Mouse (Mus musculus): ENCODE data around the gene Inka1. TPM values are rescaled to one million over a fixed set of nuclear protein-coding genes. Genes with fewer than 3 reads are reported as not detected.

Inka1 gene
- 36.0 and 45.0 TPM in 2 replicates for polyA plus RNA-seq (2015; fragmentation: Nextera tagmentation; extraction: Ambion mirVana)

DNA sequence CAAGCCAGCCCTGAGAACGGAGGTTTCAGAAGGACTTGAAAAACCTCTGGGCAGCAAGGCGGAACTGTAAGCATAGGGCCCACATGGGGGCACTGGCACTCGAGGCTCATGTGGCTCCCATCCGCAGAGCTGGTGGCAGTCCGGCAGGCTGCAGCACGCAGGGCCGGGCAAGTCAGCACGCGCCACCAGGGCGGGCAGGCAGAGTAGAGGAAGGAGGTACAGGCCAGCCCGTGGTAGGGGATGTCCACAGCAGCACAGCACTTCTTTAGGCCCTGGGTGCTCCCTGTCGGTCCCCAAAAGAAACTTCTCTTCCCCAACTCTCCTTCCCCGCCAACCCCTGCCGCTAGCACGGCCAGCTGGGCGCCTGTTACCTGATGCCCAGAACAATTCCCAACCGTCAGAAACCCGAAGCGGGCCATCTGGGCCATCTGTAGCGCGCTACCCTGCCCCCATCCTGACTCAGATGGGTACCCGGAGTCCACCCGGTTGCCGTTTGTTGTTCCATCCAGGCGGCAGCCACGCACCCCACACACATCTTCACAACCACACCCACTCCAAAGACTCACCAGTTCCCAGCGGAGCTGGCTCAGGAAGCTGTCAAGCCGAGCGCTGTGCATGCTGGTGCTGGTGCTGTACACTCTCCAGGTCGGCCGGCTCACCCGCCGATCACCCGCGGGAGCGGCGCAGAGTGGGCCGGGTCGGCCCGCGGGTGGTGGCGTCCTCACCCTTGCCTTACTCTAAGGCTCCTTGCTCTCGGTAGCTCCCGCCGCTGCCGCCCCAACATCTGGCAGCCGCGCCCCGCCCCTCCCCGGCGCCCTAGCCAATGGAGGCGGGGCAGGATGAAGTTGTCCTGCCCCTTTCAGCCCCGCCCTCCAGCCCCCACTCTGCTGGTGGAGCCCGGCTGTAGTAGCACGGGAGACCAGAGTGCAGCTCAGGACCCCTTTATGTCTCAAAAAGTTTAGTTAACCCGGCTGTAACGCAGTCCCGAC is at the start of gene Inka1:
Gene Inka1 (minus strand): TSS at position 749 of the 989 bp plus-strand sequence.

DNA sequence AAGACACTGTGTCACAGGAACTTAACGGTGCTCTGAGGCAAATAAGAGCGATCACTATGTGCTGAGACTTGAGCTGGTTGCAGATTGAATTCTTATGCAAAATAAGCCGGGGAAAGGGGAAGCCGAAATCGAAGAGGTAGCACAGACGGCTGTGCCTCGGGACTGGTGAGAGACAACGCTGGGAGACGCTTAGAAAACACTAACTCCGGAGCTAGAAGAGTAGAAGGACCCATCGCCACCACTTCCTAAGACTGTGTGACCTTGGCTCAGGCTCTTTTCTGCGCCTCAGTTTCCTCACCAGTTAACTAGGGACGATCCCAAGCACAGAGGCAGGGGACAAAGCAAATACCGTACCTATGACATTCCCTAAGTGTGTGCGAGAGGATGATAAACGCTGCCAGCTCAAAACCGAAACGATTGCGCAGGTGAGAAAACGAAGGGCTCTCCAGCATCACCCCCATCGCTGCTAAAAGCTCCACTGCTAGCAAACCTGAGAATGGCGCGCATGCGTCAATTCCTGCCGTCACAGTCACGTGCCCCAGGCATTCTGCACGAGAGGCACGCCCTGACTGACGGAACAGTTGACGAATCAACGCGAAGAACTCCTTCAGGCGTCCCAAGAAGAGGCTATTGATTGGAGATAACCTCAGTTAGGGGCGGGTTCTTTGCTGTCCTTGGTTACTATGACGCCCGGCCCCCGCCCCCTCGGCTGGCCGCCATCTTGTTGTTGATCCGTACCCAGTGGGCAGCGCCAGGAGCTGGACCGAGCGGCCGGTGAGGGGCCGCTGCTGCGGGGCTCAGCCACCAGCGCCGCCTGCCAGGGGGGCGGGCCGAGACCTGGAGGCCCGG is 16.5 kb upstream of the Inka1 start, which contains the start of gene Ip6k1:
Gene Ip6k1 (plus strand): TSS at position 580 of the 849 bp plus-strand sequence.

DNA sequence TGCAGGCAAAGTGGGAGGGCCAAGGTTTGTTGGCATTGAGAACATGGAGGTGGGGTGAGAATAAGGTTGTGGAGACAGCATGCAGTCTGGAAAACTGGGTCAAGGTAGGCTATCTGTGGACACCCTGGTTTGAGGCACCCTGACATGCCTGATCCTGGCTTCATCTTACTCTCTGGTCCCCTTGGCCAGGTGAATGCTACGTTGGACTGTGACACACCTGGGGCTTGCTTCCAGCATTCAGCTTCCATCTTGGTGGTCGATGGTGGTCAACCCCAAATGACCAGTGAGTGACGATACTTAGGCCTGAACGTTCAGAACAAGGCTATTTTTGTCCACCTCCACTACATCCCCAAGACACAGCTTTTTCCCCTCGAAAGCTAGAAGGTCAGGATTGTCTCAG is 10.4 kb upstream of the Inka1 start, which contains the start of gene Gm20662:
Gene Gm20662 (plus strand): TSS at position 301 of the 400 bp plus-strand sequence.

DNA sequence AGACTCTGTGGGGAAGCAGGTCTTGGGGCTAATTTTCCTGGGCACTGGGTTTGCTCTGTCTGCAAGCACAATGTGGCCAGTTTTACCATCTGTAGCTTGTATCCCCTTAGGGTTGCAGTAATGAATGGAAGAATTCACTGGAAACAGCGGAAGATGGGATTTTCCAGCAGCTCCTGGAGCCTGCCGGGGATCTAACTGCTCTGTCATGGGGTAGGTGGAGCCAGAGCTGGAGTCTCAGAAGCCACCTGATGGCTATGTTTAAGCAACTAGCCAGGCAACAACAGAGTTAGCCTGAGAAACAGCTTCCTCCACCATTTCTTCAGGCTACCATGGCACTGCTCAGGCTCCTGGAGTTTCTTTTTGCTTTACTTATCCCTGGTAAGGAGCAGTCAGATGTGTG is 6.5 kb upstream of the Inka1 start, which contains the start of gene Cdhr4:
Gene Cdhr4 (plus strand): TSS at position 301 of the 400 bp plus-strand sequence.

DNA sequence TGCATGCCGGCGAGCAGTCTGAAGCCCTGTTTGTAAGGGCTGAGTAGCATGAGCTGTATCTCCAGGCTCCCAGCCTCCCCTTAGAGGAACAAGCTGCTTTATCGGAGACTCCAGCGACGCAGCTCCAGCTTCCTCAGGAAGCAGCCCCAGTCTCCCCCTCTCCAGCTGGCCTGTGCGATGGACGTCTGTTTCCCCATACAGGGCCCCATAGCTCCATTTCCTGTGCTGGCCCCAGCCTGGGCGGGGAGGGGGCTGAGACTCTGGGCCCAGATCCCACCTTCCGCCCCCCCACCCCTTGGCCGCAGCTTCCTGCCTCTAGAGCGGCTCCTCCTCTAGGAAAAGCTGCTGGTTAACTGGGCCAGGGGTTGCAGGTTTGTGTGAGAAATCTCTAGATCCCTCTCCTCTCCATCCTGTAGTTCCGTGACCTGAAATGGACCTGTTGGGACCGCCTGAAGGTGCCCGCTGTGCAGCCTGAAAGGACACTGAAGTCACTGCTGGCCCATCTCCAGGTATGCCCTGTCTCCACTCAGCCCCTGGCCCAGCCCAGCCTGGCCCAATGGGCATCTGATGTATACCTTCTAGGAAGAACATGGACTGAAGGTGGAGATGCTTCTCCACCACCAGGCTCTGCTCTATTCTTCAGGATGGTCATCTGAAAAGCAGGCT is 2.9 kb downstream of the Inka1 start, which contains the start of gene Gm20661:
Gene Gm20661 (plus strand): TSS at position 378 of the 666 bp plus-strand sequence.

DNA sequence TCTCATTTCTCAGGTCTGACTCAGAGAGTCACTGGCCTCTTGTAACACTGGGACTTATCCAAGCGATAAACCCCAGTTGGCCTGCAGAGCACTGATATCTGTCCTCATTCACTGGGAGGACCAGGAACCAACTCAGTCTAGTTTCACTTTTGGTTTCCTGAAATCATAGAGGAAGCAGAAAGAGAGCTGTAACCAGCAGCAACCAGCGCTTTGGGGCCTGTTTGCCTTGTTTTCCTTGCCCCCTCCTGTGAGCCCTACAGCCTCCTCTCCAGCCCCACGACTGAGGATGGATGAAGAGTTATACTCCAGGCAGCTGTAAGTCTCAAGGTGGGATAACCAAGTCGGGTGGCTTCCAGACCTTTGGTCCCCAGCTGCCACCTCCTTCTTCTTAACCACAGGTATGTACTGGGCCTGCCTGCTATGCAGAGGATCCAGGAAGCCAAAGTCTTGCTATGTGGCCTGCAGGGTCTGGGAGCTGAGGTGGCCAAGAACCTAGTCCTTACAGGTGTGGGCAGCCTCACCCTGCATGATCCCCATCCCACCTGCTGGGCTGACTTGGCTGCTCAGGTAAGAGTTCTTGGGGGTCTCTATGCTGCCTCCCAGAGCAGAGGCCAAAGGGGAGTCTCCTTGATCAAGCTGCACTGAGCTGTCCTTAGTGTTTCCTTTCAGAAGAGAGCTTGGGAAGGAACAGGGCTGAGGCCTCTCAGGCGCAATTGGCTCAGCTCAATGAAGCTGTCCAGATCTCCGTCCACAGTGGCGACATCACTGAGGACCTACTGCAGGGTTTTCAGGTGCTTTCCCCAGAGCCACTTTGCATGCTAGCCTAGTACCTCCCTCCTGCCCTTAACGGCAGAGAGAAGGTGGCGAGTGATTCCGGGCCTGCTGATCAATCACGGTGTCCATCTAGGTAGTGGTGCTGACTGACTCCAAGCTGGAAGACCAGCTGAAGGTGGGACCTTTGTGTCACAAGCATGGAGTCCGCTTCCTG is 10.0 kb downstream of the Inka1 start, which contains the start of gene Uba7:
Gene Uba7 (plus strand): TSS at position 107 of the 988 bp plus-strand sequence.

DNA sequence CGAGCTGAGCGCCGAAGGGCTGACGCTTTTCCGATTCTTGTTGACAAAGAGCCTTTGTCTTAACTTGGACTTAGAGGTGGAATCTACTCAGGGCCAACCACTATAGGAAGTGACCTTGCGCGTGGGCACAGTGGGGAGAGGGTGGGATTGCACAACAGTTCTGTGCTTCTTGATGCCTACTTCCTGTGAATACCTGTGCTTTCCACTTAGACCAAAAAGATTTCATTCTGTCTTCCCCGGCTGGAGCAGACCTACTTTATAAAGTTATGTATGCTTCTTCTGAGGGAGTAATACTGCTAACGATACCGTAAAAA is 35.8 kb downstream of the Inka1 start, which contains the start of gene Traip:
Gene Traip (plus strand): TSS at position 215 of the 314 bp plus-strand sequence.

DNA sequence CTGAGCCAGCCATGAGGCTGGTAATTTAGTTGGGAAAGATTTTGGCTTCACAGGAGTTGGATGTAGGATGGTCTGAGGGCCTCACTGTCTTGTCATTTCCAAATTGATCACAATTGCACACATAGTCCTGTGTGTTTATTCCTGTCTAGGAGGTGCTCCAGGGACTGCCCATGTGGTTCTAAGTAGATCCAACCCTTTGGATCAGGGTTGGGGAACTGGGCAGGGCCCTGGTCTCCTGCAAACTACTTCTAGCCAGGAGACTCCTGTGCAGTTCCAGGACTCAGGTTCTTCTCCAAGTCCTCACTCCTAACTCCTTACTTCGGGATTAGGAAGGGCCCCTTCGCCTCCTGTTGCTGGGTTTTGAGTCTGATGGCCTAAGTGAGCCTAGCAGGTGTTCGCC is 50.3 kb downstream of the Inka1 start, which contains the start of gene Camkv:
Gene Camkv (plus strand): TSS at position 301 of the 400 bp plus-strand sequence.

Other genes with a start within 250 kb of the Inka1 start
- 54.4 and 75.5 TPM in 2 replicates for gene Rbm5, start 214.9 kb downstream of the Inka1 start, polyA plus RNA-seq (2015; fragmentation: Nextera tagmentation; extraction: Ambion mirVana)
- 25.9 and 43.6 TPM in 2 replicates for gene Rbm6, start 112.6 kb downstream of the Inka1 start, polyA plus RNA-seq (2015; fragmentation: Nextera tagmentation; extraction: Ambion mirVana)
- 10.5 and 11.8 TPM in 2 replicates for gene Mon1a, start 97.7 kb downstream of the Inka1 start, polyA plus RNA-seq (2015; fragmentation: Nextera tagmentation; extraction: Ambion mirVana)
- gene Mst1r, start 79.0 kb downstream of the Inka1 start, polyA plus RNA-seq (2015; fragmentation: Nextera tagmentation; extraction: Ambion mirVana): 5.1 and 5.4 TPM in 2 replicates
- not detected in 2 replicates for gene Actl11, start 57.4 kb downstream of the Inka1 start, polyA plus RNA-seq (2015; fragmentation: Nextera tagmentation; extraction: Ambion mirVana)
- gene Camkv, start 50.2 kb downstream of the Inka1 start, polyA plus RNA-seq (2015; fragmentation: Nextera tagmentation; extraction: Ambion mirVana): 3.1 and 4.4 TPM in 2 replicates
- 10.0 and 11.1 TPM in 2 replicates for gene Traip, start 35.7 kb downstream of the Inka1 start, polyA plus RNA-seq (2015; fragmentation: Nextera tagmentation; extraction: Ambion mirVana)
- gene Uba7, start 10.4 kb downstream of the Inka1 start, polyA plus RNA-seq (2015; fragmentation: Nextera tagmentation; extraction: Ambion mirVana): 30.4 and 55.9 TPM in 2 replicates
- 0.66 and 0.84 TPM in 2 replicates for gene Gm20661, start 2.8 kb downstream of the Inka1 start, polyA plus RNA-seq (2015; fragmentation: Nextera tagmentation; extraction: Ambion mirVana)
- 1.8 and 2.6 TPM in 2 replicates for gene Cdhr4, start 6.6 kb upstream of the Inka1 start, polyA plus RNA-seq (2015; fragmentation: Nextera tagmentation; extraction: Ambion mirVana)
- gene Gm20662, start 10.5 kb upstream of the Inka1 start, polyA plus RNA-seq (2015; fragmentation: Nextera tagmentation; extraction: Ambion mirVana): 0.73 TPM in 1 of 2 replicates, not detected in the other
- gene Ip6k1, start 16.6 kb upstream of the Inka1 start, polyA plus RNA-seq (2015; fragmentation: Nextera tagmentation; extraction: Ambion mirVana): 45.9 and 52.5 TPM in 2 replicates
- gene Gmppb, start 63.4 kb upstream of the Inka1 start, polyA plus RNA-seq (2015; fragmentation: Nextera tagmentation; extraction: Ambion mirVana): 17.3 and 23.9 TPM in 2 replicates
- 1.7 and 2.4 TPM in 2 replicates for gene Amigo3, start 67.3 kb upstream of the Inka1 start, polyA plus RNA-seq (2015; fragmentation: Nextera tagmentation; extraction: Ambion mirVana)
- gene Mst1, start 94.6 kb upstream of the Inka1 start, polyA plus RNA-seq (2015; fragmentation: Nextera tagmentation; extraction: Ambion mirVana): 2.1 and 2.7 TPM in 2 replicates
- 16.6 and 22.3 TPM in 2 replicates for gene Rnf123, start 97.5 kb upstream of the Inka1 start, polyA plus RNA-seq (2015; fragmentation: Nextera tagmentation; extraction: Ambion mirVana)
- 43.5 and 58.7 TPM in 2 replicates for gene Apeh, start 108.7 kb upstream of the Inka1 start, polyA plus RNA-seq (2015; fragmentation: Nextera tagmentation; extraction: Ambion mirVana)
- gene Bsn, start 204.5 kb upstream of the Inka1 start, polyA plus RNA-seq (2015; fragmentation: Nextera tagmentation; extraction: Ambion mirVana): 0.76 and 1.3 TPM in 2 replicates